Mouse (Mus musculus) brown adipose tissue, adult 24 weeks (tissue): ENCODE results near the gene Neurog1. TPM values are rescaled to one million over a fixed set of nuclear protein-coding genes. Genes with fewer than 3 reads are reported as not detected.

Source experiments
- H3K27ac ChIP-seq: fragments of 200-500 bp; replicated peaks from 2 replicates; pipeline ENCODE4 v1.5.1; 2012; ENCODE audit warnings: low read depth, mild to moderate bottlenecking, low read length
- H3K4me1 ChIP-seq: fragments of 200-500 bp; 2 replicates; pipeline ENCODE4 v1.6.1; 2012; ENCODE audit warnings: low read length, mixed read lengths; ENCODE audit not compliant: control insufficient read depth, insufficient read depth, insufficient read length
- H3K4me3 ChIP-seq: fragments of 200-500 bp; 2 replicates; pipeline ENCODE4 v1.5.1; 2012; ENCODE audit warnings: low read depth, mild to moderate bottlenecking, low read length, moderate library complexity; ENCODE audit not compliant: insufficient read depth
- polyA plus RNA-seq: library from polyadenylated mRNA; stranded (reverse); fragments of >200 nt; gene quantifications from 2 replicates; pipeline ENCODE4 v1.2.4, GENCODE M21; 2012; ENCODE audit not compliant: missing spikeins, insufficient read depth, insufficient read length

Neurog1 gene
- polyA plus RNA-seq, 1 experiment = not detected

GRCm38 (mm10) chr13:56267396-56267795, 15.4 kb upstream of the Neurog1 start:
- Histone ChIP-seq H3K4me1 (no peaks in the 10 kb centered on the region), H3K4me3 (no peak overlapping the region), H3K27ac (no peak overlapping the region)

- Histone ChIP-seq H3K4me3 (no peak overlapping the region), H3K4me1 (no peaks in the 10 kb centered on the region), H3K27ac (no peak overlapping the region)
Measured at GRCm38 (mm10) chr13:56266435-56266834, 14.5 kb upstream of the Neurog1 start.

- Histone ChIP-seq H3K27ac (no peak overlapping the region), H3K4me3 (no peak overlapping the region), H3K4me1 (no peaks in the 10 kb centered on the region)
Measured at GRCm38 (mm10) chr13:56265661-56266060, 13.7 kb upstream of the Neurog1 start.

- no peaks in the 10 kb centered on the region for H3K4me1 ChIP-seq
- no peak overlapping the region for H3K27ac ChIP-seq
- no peak overlapping the region for H3K4me3 ChIP-seq
Measured at GRCm38 (mm10) chr13:56262269-56262668, 10.3 kb upstream of the Neurog1 start.

- Histone ChIP-seq H3K27ac (no peak overlapping the region), H3K4me3 (no peak overlapping the region), H3K4me1 (no peaks in the 10 kb centered on the region)
Measured at GRCm38 (mm10) chr13:56260344-56260780, 8.4 kb upstream of the Neurog1 start.

GRCm38 (mm10) chr13:56259926-56260250, 7.9 kb upstream of the Neurog1 start:
- no peaks in the 10 kb centered on the region for H3K4me1 ChIP-seq
- no peak overlapping the region for H3K4me3 ChIP-seq
- no peak overlapping the region for H3K27ac ChIP-seq

- Histone ChIP-seq H3K4me3 (no peak overlapping the region), H3K4me1 (no peaks in the 10 kb centered on the region), H3K27ac (no peak overlapping the region)
Measured at GRCm38 (mm10) chr13:56259021-56259925, 7.3 kb upstream of the Neurog1 start.

- no peak overlapping the region for H3K4me3 ChIP-seq
- H3K27ac ChIP-seq = no peak overlapping the region
- H3K4me1 ChIP-seq = no peaks in the 10 kb centered on the region
Measured at GRCm38 (mm10) chr13:56258196-56259020, 6.4 kb upstream of the Neurog1 start.

- Histone ChIP-seq H3K4me1 (no peaks in the 10 kb centered on the region), H3K4me3 (no peak overlapping the region)
Measured at GRCm38 (mm10) chr13:56257469-56258153, 5.6 kb upstream of the Neurog1 start.

GRCm38 (mm10) chr13:56256716-56257299, 4.8 kb upstream of the Neurog1 start:
- no peak overlapping the region for H3K4me3 ChIP-seq
- no peaks in the 10 kb centered on the region for H3K4me1 ChIP-seq
- H3K27ac ChIP-seq = no peak overlapping the region

More at GRCm38 (mm10) chr13:56257469-56258153, 5.6 kb upstream of the Neurog1 start:
- no peak overlapping the region for H3K27ac ChIP-seq

GRCm38 (mm10) chr13:56253379-56253778, 1.4 kb upstream of the Neurog1 start:
- no peaks in the 10 kb centered on the region for H3K4me1 ChIP-seq
- no peak overlapping the region for H3K27ac ChIP-seq
- H3K4me3 ChIP-seq = no peak overlapping the region

- Histone ChIP-seq H3K27ac (no peak overlapping the region), H3K4me1 (no peaks in the 10 kb centered on the region), H3K4me3 (no peak overlapping the region)
Measured at GRCm38 (mm10) chr13:56252783-56253182, 820 bp upstream of the Neurog1 start.

- no peak overlapping the region for H3K27ac ChIP-seq
- H3K4me1 ChIP-seq = no peaks in the 10 kb centered on the region
- no peak overlapping the region for H3K4me3 ChIP-seq
Measured at GRCm38 (mm10) chr13:56251176-56251923, 613 bp downstream of the Neurog1 start.

GRCm38 (mm10) chr13:56250551-56251161, 1.3 kb downstream of the Neurog1 start:
- Histone ChIP-seq H3K4me3 (no peak overlapping the region), H3K27ac (no peak overlapping the region), H3K4me1 (no peaks in the 10 kb centered on the region)
